Mouse (Mus musculus): ENCODE results near the gene Smtnl1. TPM values are rescaled to one million over a fixed set of nuclear protein-coding genes. Genes with fewer than 3 reads are reported as not detected.

Smtnl1 gene
- total RNA-seq (2021): not detected
- long read RNA-seq, experiment 1: 0 reads
- long read RNA-seq, experiment 2: 0 reads

DNA sequence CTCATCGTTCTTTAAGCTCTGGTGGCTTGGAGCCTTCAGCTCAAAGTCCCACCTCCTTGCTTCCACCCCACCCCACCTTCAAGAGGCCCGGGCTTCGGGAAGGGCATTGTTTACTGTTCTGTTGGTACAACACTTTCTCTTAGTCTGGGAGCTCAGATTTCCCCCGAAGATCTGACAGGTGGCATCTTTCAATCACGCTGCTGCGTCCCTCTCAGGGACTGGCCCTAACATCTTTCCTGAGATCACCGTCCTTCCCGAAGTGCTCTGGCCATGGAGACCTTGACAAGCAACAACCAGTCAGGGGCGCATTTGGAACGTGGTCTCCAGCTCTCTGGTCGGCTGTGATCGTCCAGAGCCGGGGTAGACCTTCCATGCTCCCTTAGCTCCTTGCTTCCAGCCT is at the start of gene Smtnl1:
Gene Smtnl1, minus strand, starts transcription at position 101 of the 400 bp plus-strand sequence.
- no peak for DNase-seq (ENCODE audit: low spot score in 2 of 2)

DNA sequence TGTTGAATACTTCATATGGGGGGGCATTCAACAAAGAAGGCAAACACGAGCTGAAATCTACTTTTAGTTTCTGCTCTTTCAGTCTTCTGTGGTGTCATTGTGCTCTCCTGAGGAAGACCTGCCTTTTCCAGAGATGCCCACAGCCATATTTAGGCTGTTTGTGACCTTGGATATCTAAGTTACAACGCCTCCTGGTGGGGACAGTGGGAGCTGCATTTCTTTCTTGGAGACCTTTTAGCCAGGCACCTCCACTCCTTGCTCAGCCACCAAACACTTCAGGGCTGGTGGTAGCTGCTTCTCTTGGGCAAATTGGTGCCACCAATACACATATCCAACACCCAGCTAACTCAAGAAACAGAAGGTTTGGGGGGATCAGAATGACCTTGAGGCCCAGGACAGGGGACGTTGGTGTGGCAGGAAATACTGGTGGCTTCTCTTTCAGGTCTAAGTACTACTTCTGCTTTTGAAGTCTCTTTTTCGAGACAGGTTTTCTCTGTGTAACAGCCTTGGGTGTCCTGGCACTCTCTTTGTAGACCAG is 48.2 kb upstream of the Smtnl1 start:
- no peak for DNase-seq (ENCODE audit: low spot score in 2 of 2)

DNA sequence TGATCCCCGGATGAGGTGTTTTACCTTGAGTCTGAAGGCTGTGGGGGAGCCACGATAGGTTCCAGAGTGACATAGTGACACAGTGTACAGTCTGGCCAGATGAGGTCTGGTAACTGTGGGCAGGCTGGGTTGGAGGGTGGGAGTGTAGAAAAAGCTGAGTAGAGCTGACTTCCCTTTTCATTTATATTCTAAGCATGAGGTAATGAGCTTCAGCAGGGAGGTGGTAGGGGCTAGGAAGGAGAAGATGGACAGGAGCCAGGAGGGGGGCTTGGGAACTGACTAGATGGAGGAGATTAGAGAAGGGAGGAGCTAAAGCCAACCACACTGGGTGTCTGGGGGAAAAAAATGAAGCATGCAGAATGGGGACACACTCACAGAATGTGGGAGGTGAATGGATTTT is 46.5 kb upstream of the Smtnl1 start:
- no peak for DNase-seq (ENCODE audit: low spot score in 2 of 2)

- peak; percentile 73 to 82 for DNase-seq (ENCODE audit: low spot score in 2 of 2)
Measured at GRCm38 (mm10) chr2:84868521-84868943, 46.1 kb upstream of the Smtnl1 start.

DNA sequence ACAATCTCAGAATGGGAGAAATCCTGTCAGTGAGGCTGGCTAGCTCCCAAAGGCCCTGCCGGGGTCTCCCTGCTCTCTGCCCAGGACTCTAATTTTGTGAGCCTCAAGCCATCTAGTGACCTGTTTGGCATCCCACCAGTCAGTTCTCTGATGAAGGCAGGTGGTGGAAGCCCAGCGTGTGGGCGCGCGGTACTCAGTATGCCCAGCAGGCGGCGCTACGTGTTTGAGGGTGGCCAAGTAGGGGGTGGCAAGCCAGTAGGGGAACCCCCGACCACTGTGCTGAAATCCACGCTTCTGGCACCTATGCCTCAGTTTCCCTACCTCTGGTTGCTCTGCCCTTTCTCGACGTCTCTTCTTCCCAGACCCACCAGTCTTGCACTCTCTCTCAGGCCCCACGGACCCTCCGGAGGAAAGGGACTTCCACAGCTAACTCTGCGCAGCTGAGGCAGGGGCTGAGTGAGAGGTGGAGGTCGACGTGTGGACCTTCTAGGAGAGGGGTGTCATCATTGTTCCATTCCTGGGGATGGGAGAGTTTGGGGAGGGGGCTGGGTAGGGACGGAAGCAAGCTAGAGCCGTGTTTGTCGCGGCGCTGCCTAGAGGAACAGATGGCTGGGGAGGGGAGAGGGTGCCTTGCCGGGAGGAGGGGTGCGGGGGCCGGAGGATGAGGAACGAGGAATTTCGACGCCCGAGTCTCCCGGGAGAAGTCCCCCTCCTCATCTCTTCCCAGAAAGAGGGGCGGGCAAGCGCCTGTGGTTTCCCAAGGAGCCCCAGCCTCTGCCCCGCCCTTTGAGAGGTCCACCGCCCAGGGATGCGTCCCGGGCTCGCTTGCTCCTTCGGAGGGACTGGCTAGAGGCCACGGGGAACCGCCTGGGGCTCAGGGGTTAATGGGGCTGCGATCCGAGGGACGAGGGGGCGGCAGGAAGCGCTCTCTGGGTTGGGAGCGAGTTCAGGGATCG is 43.4 kb upstream of the Smtnl1 start:
- DNase-seq (ENCODE audit: low spot score in 2 of 2): peak; percentile 67 to 74

GRCm38 (mm10) chr2:84862231-84862630 is 39.8 kb upstream of the Smtnl1 start:
- DNase-seq (ENCODE audit: low spot score in 2 of 2): no peak

GRCm38 (mm10) chr2:84861430-84861829 is 39.0 kb upstream of the Smtnl1 start:
- DNase-seq (ENCODE audit: low spot score in 2 of 2): no peak

GRCm38 (mm10) chr2:84859991-84860780 is 37.7 kb upstream of the Smtnl1 start:
- DNase-seq (ENCODE audit: low spot score in 2 of 2): no peak

DNA sequence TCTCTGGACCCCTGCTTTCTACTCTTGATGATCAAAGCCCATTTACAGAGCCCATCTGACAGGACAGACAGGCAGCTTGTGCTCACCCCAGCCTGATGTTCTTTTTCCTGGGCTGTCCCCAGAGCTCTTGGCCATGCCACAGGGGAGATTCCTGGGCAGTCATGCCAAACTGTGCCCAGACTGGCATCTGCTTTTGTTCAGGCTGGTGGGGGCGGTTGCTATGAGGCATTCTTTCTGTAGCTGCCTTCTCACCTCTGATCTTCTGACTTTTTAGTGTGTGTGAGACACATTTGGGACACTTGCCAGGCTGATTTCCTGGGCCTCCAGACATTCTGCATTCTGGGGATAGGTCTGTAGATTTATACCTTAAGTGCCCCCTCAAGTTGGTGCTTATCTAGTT is 36.1 kb upstream of the Smtnl1 start:
- DNase-seq (ENCODE audit: low spot score in 2 of 2): no peak

GRCm38 (mm10) chr2:84855732-84856131 is 33.3 kb upstream of the Smtnl1 start:
- peak in 1 of 2 experiments; percentile 61 for DNase-seq (ENCODE audit: low spot score in 2 of 2)

DNA sequence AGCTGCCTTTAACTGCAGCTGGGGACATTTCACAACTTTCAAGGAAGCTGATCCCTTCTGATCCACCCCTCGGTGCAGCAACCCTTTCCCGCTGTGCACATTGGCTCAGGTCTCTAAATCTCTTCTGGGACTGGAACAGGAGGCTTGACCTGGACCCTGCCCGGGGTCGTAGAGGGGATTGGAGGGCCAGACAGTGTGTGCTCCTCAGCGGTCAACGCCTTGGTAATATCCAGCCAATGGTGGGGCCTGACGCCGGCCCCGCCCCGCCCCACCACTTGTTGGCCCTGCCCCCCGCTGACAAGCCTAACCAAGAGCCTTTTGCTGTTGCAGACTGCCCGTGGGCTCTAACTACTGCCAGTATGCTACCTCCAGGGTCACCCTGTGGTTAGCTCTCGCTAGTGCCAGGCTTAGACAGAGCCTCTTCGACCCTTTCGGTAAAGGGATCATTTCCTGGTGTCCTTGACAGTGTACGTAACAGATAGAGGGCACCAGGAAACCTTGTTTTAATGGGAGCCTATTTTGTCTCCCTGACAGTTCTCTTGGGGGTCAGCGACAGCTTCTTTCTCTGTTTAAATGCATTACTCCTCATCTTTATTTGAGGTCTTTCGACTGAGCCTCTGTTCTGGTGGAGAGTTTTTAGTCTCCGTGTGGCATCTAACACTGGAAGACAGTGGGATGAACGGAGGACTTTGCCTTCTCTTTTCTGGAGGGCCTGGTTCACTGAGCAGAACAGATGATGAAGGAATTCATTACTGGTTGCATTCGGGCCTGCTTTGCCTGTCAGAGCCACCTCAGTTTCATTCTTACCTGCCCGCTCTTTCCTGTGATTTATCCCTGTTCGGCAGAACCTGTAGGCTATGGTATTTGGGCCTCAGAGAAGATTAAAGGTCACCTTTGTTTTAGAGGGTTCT is 28.9 kb upstream of the Smtnl1 start:
- DNase-seq (ENCODE audit: low spot score in 2 of 2): no peak

GRCm38 (mm10) chr2:84850407-84851129 is 28.1 kb upstream of the Smtnl1 start:
- no peak for DNase-seq (ENCODE audit: low spot score in 2 of 2)

GRCm38 (mm10) chr2:84845226-84845625 is 22.8 kb upstream of the Smtnl1 start:
- no peak for DNase-seq (ENCODE audit: low spot score in 2 of 2)

DNA sequence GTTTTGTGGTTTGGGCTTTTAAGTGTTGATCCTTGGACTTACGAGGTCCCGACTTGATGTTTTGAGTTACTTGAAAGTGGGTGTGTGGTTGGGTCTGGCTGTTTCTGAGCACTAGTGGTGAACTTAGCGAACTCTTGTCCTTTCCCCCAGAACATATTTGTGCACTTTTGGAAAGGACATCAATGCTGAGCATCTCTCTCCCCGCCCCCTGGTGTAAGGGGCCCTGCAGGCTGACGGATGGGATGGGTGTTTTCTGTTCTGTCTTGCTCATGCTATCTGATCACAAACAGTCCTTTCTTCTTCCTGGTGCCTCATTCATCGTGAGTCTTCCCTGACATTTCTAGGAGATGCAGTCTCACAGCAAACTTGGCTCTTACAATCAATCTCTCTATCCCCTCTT is 21.2 kb upstream of the Smtnl1 start:
- DNase-seq (ENCODE audit: low spot score in 2 of 2): no peak

- DNase-seq (ENCODE audit: low spot score in 2 of 2): no peak
Measured at GRCm38 (mm10) chr2:84841905-84842304, 19.5 kb upstream of the Smtnl1 start.

DNA sequence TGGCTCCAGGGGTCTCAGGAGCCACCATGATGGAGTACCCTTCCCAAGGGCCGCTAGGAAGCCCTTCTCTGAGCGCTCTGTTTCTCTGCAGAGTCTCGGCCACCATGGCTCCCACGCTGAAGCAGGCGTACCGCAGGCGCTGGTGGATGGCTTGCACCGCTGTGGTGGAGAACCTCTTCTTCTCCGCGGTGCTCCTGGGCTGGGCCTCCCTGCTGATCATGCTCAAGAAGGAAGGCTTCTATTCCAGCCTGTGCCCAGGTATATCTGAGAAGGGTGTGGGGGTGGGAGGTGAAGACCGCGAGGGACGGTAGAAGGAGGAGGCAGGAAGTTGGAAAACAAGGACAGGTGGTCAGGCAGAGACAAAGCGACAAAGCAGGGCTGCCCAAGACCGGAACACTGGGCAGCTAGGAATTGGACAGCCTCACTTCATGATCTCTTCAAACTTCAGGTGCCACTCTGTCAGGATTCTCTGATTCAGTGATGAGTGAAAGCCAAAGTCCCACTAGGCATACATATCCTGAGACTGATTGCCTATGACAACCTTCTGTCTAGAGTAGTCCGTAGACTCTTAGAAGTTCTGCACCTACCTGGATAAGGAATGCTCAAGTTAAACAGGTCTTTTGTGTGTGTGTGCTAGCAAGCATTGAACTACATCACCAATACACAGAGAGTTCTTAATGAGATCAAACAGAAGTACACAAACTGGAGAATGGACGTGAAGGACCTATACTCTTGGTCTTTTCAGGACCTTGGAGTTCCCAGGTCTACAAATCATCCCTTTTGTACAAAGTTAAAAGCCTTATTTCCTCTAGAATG is 18.5 kb upstream of the Smtnl1 start:
- no peak for DNase-seq (ENCODE audit: low spot score in 2 of 2)

GRCm38 (mm10) chr2:84840016-84840747 is 17.7 kb upstream of the Smtnl1 start:
- no peak for DNase-seq (ENCODE audit: low spot score in 2 of 2)
